8 mouse cellular contexts compared by ENCODE assay signal in genomic region chr8:105345061-105345975, GRCm38 (mm10). TPM values are rescaled to one million over a fixed set of nuclear protein-coding genes. Genes with fewer than 3 reads are reported as not detected.
DNase-seq lines count a peak whose midpoint lies in the region; ATAC-seq and TF ChIP-seq lines count a peak whose summit lies in the region.

No protein-coding gene starts in this region.

- H3K4me1 ChIP-seq in lung, postnatal 0 days (ENCODE audit: insufficient read depth, low read depth, low read length) = peaks cover 38% of the 10 kb centered on the region
- peaks cover 2% of the 10 kb centered on the region; the same call in 1 of the 2 replicates for H3K4me1 ChIP-seq in hindbrain, embryonic 11.5 days (replicated peaks; ENCODE audit: control insufficient read depth, insufficient read depth, low read length)

- peak; percentile 24; the same call in 1 of the 2 replicates for TF ChIP-seq EP300 in lung, postnatal 0 days (IDR thresholded peaks at IDR 0.05)

- ATAC-seq in lung, postnatal 0 days = no peak
- no peak for ATAC-seq in hindbrain, embryonic 11.5 days (ENCODE audit: low FRiP score)

- 13% methylated on average over 7 of the region's 7 CpGs for whole genome bisulfite sequencing in lung, postnatal 0 days
- 68% methylated on average over 7 of the region's 7 CpGs for WGBS in hindbrain, embryonic 11.5 days

- TF ChIP-seq CTCF in gastrocnemius, adult 2 months (IDR thresholded peaks at IDR 0.05) = no peak
- TF ChIP-seq CTCF in lung, postnatal 0 days (IDR thresholded peaks at IDR 0.05) = no peak

- H3K4me2 ChIP-seq in lung, postnatal 0 days (replicated peaks; ENCODE audit: low read depth, low read length) = peak overlapping the region; percentile 100
- H3K4me2 ChIP-seq in hindbrain, embryonic 11.5 days (replicated peaks; ENCODE audit: low read depth, low read length) = no peak overlapping the region; the same call in 1 of the 2 replicates

- H3K27ac ChIP-seq in gastrocnemius, adult 2 months = peak overlapping the region; percentile 94
- H3K27ac ChIP-seq in lung, postnatal 0 days (ENCODE audit: low read length) = peak overlapping the region; percentile 87
- no peak overlapping the region for H3K27ac ChIP-seq in hindbrain, embryonic 11.5 days (ENCODE audit: low read depth, low read length)

- H3K4me3 ChIP-seq in gastrocnemius, adult 2 months = peak overlapping the region; percentile 88
- peak overlapping the region; percentile 57 for H3K4me3 ChIP-seq in lung, postnatal 0 days (ENCODE audit: low read depth, low read length)
- H3K4me3 ChIP-seq in hindbrain, embryonic 11.5 days (ENCODE audit: low read depth, low read length) = no peak overlapping the region

- intact Hi-C loops in gastrocnemius, adult 2 months (cut with DNase I) = no loop called here
- intact Hi-C loops in heart, postnatal 10 days (cut with DNase I) = no loop called here

- H3K36me3 ChIP-seq in lung, postnatal 0 days (ENCODE audit: insufficient read depth, low read length) = no peaks in the 10 kb centered on the region
- no peaks in the 10 kb centered on the region for H3K36me3 ChIP-seq in hindbrain, embryonic 11.5 days (ENCODE audit: control insufficient read depth, insufficient read depth, low read length)

- no peaks in the 10 kb centered on the region for H3K9me3 ChIP-seq in lung, postnatal 0 days (ENCODE audit: low read length)
- H3K9me3 ChIP-seq in hindbrain, embryonic 11.5 days (ENCODE audit: control insufficient read depth, low read length) = no peaks in the 10 kb centered on the region

- H3K27me3 ChIP-seq in lung, postnatal 0 days (replicated peaks; ENCODE audit: insufficient read depth, low read length) = no peaks in the 10 kb centered on the region
- H3K27me3 ChIP-seq in hindbrain, embryonic 11.5 days (ENCODE audit: control insufficient read depth, insufficient read depth, low read length) = no peaks in the 10 kb centered on the region

- peak; percentile 73 for DNase-seq in gastrocnemius, adult 2 months
- no peak for DNase-seq in gastrocnemius, postnatal 4 days (ENCODE audit: low spot score in 2 of 2)
- peak; percentile 71 for DNase-seq in adipocyte (ENCODE audit: low spot score)
- peak; percentile 37 to 51 for DNase-seq in heart, postnatal 10 days
- peak; percentile 84 for DNase-seq in lung, postnatal 0 days (ENCODE audit: low spot score)
- DNase-seq in hindbrain, embryonic 11.5 days (ENCODE audit: low spot score) = no peak
- DNase-seq in right cerebral cortex, adult 2 months (ENCODE audit: low spot score in 2 of 2) = no peak
- DNase-seq in cerebellum, adult 11-12 months = no peak

- 0 out of 2 replicates have a peak overlapping the region, but pooled peaks have one; percentile 64 for H3K9ac ChIP-seq in lung, postnatal 0 days (replicated peaks; ENCODE audit: low read depth)
- no peak overlapping the region for H3K9ac ChIP-seq in hindbrain, embryonic 11.5 days (ENCODE audit: low read depth, low read length)

RNA-seq across cellular contexts. Expression of gene Fhod1, which starts 2.4 kb away (rescaled TPM):
- total RNA-seq in gastrocnemius, adult 2 months (2021) = 10 to 100 TPM; 17.5 to 23.4 TPM
- 10 to 100 TPM; 12.4 to 14.2 TPM for total RNA-seq in gastrocnemius, postnatal 4 days (2021)
- total RNA-seq in heart, postnatal 10 days (2021) = 10 to 100 TPM; 10.9 to 11.7 TPM
- polyA plus RNA-seq in lung, postnatal 0 days (2015; fragmentation: Nextera tagmentation; extraction: Ambion mirVana) = 8.7 and 10.5 TPM in 2 replicates
- 1.8 and 3.6 TPM in 2 replicates for polyA plus RNA-seq in hindbrain, embryonic 11.5 days (2014; fragmentation: Nextera tagmentation; extraction: Ambion mirVana)

RNA-seq across cellular contexts. Expression of gene Slc9a5, which starts 3.3 kb away (rescaled TPM):
- total RNA-seq in gastrocnemius, adult 2 months (2021) = under 1 TPM; 0.45 to 0.92 TPM
- 1 to 10 TPM; 4.0 to 4.2 TPM for total RNA-seq in gastrocnemius, postnatal 4 days (2021)
- total RNA-seq in heart, postnatal 10 days (2021) = 1 to 10 TPM; 1.7 TPM
- polyA plus RNA-seq in lung, postnatal 0 days (2015; fragmentation: Nextera tagmentation; extraction: Ambion mirVana) = 1.7 and 1.9 TPM in 2 replicates
- 3.9 and 4.5 TPM in 2 replicates for polyA plus RNA-seq in hindbrain, embryonic 11.5 days (2014; fragmentation: Nextera tagmentation; extraction: Ambion mirVana)

RNA-seq across cellular contexts. Expression of gene Tmem208, which starts 19.2 kb away (rescaled TPM):
- total RNA-seq in gastrocnemius, adult 2 months (2021) = 10 to 100 TPM; 20.1 to 24.6 TPM
- total RNA-seq in gastrocnemius, postnatal 4 days (2021) = 10 to 100 TPM; 28.7 to 29.5 TPM
- total RNA-seq in heart, postnatal 10 days (2021) = 10 to 100 TPM; 30.7 to 31.5 TPM
- polyA plus RNA-seq in lung, postnatal 0 days (2015; fragmentation: Nextera tagmentation; extraction: Ambion mirVana) = 116 and 141 TPM in 2 replicates
- polyA plus RNA-seq in hindbrain, embryonic 11.5 days (2014; fragmentation: Nextera tagmentation; extraction: Ambion mirVana) = 102 and 105 TPM in 2 replicates

RNA-seq across cellular contexts. Expression of gene Lrrc29, which starts 19.2 kb away (rescaled TPM):
- total RNA-seq in gastrocnemius, adult 2 months (2021) = 1 to 10 TPM in 1 of 2 experiments, under 1 TPM in 1; 0.99 to 1.3 TPM
- 1 to 10 TPM; 3.6 to 4.1 TPM for total RNA-seq in gastrocnemius, postnatal 4 days (2021)
- total RNA-seq in heart, postnatal 10 days (2021) = 1 to 10 TPM; 2.0 to 2.5 TPM
- polyA plus RNA-seq in lung, postnatal 0 days (2015; fragmentation: Nextera tagmentation; extraction: Ambion mirVana) = 4.2 and 7.5 TPM in 2 replicates
- polyA plus RNA-seq in hindbrain, embryonic 11.5 days (2014; fragmentation: Nextera tagmentation; extraction: Ambion mirVana) = 0.98 and 1.2 TPM in 2 replicates

RNA-seq across cellular contexts. Expression of gene Plekhg4, which starts 27.8 kb away (rescaled TPM):
- total RNA-seq in gastrocnemius, adult 2 months (2021) = not detected
- under 1 TPM; 0.17 to 0.26 TPM for total RNA-seq in gastrocnemius, postnatal 4 days (2021)
- total RNA-seq in heart, postnatal 10 days (2021) = under 1 TPM in 1 of 2 experiments, not detected in 1; 0.12 TPM
- polyA plus RNA-seq in lung, postnatal 0 days (2015; fragmentation: Nextera tagmentation; extraction: Ambion mirVana) = 0.20 and 0.26 TPM in 2 replicates
- 0.26 and 0.73 TPM in 2 replicates for polyA plus RNA-seq in hindbrain, embryonic 11.5 days (2014; fragmentation: Nextera tagmentation; extraction: Ambion mirVana)

Comparison
In these comparisons a context has a peak if more than half of its experiments do, and no peak if none do; other contexts are left out.
1. DNase-seq: peak in gastrocnemius, adult 2 months (single experiment), adipocyte (single experiment), heart, postnatal 10 days (2 of 2) and lung, postnatal 0 days (single experiment); none in gastrocnemius, postnatal 4 days (0 of 2), hindbrain, embryonic 11.5 days (single experiment), right cerebral cortex, adult 2 months (0 of 2) and cerebellum, adult 11-12 months (single experiment).